Mouse (Mus musculus): ENCODE measurements at regions not wholly inside any gene's neighbourhood (a gene's known extent, or its start where the extent isn't known, plus 50 kb on each side); places are given as distances from the start of the nearest gene placed in this dataset.

GRCm38 (mm10) chr3:9064266-9065031 lies 545.4 kb downstream of the Zfp704 start:
- TF ChIP-seq POLR2A (IDR thresholded peaks at IDR 0.05; ENCODE audit: insufficient read depth, low read length) (no peak), EP300 (IDR thresholded peaks at IDR 0.05; ENCODE audit: insufficient read depth, low read depth, low read length) (no peak), CTCF (IDR thresholded peaks at IDR 0.05; ENCODE audit: low read depth, low read length) (peak; percentile 81)

All from ES-Bruce4 (cell line).